ENCODE assay signal across 16 mouse cellular contexts in the genomic region with DNA sequence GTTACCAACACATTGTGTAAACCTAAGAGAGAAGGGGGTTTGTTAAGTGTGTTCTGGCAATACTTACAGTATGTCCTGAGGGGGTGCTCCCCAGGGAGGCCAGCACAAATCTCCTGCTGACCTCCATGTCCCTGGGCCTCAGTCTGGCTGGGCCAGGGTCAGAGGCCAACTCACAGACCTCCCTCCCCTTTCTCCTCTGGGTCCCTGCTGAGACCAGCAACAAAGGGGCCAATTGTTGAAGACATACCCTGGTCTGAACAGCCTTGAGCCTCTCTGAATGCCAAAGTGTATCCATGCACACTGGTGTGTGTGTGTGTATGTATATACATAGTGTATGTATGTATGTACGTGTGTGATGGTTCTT.
A peak's percentile ranks its signal among the peaks of the same experiment; 100 is the strongest.
DNase-seq lines count a peak whose midpoint lies in the region; ATAC-seq and TF ChIP-seq lines count a peak whose summit lies in the region.
"Had no signal": no experiment of that assay in that cellular context is flagged by ENCODE, and none has a peak within 500 bp of the region (broad histone marks: within the 10 kb centered on the region; RNA-seq: fewer than 3 reads in every experiment).

No protein-coding gene starts in this region.

- no peaks in the 10 kb centered on the region for H3K36me3 ChIP-seq in lung, embryonic 14.5 days (ENCODE audit: insufficient read depth)
- H3K36me3 ChIP-seq in embryonic facial prominence, embryonic 12.5 days, result no peaks in the 10 kb centered on the region
- H3K36me3 ChIP-seq in kidney, embryonic 16.5 days (ENCODE audit: insufficient read depth, low read length), result no peaks in the 10 kb centered on the region
- H3K36me3 ChIP-seq in neural tube, embryonic 11.5 days (ENCODE audit: control insufficient read depth, insufficient read depth, low read length), result no peaks in the 10 kb centered on the region
- H3K36me3 ChIP-seq: heart, embryonic 12.5 days; hindbrain, embryonic 13.5 days had no signal

- no peak overlapping the region for H3K4me2 ChIP-seq in lung, embryonic 14.5 days
- peak overlapping the region; percentile 5 for H3K4me2 ChIP-seq in embryonic facial prominence, embryonic 12.5 days (replicated peaks)
- no peak overlapping the region for H3K4me2 ChIP-seq in kidney, embryonic 16.5 days (replicated peaks; ENCODE audit: low read depth, low read length)
- H3K4me2 ChIP-seq in neural tube, embryonic 11.5 days (ENCODE audit: low read depth), result no peak overlapping the region
- H3K4me2 ChIP-seq: heart, embryonic 12.5 days; hindbrain, embryonic 13.5 days had no signal

- no peak overlapping the region; the same call in 1 of the 2 replicates for H3K9ac ChIP-seq in lung, embryonic 14.5 days
- no peak overlapping the region for H3K9ac ChIP-seq in embryonic facial prominence, embryonic 12.5 days
- H3K9ac ChIP-seq in kidney, embryonic 16.5 days (replicated peaks; ENCODE audit: low read length), result no peak overlapping the region
- no peak overlapping the region for H3K9ac ChIP-seq in neural tube, embryonic 11.5 days (ENCODE audit: low read length)
- H3K9ac ChIP-seq: heart, embryonic 12.5 days; hindbrain, embryonic 13.5 days had no signal

- H3K9me3 ChIP-seq in lung, embryonic 14.5 days (ENCODE audit: low read depth, low read length), result no peaks in the 10 kb centered on the region
- no peaks in the 10 kb centered on the region for H3K9me3 ChIP-seq in embryonic facial prominence, embryonic 12.5 days
- no peaks in the 10 kb centered on the region for H3K9me3 ChIP-seq in kidney, embryonic 16.5 days (ENCODE audit: low read length)
- no peaks in the 10 kb centered on the region for H3K9me3 ChIP-seq in neural tube, embryonic 11.5 days (ENCODE audit: control insufficient read depth, low read length)
- H3K9me3 ChIP-seq: heart, embryonic 12.5 days; hindbrain, embryonic 13.5 days had no signal

- WGBS in lung, embryonic 14.5 days, result 69% methylated on average over 1 of the region's 1 CpGs
- WGBS in embryonic facial prominence, embryonic 12.5 days, result 8% methylated on average over 1 of the region's 1 CpGs
- WGBS in kidney, embryonic 16.5 days, result 25% methylated on average over 1 of the region's 1 CpGs
- 6% methylated on average over 1 of the region's 1 CpGs for WGBS in neural tube, embryonic 11.5 days

- TF ChIP-seq CTCF in lung, embryonic 14.5 days (IDR thresholded peaks at IDR 0.05; ENCODE audit: low read depth), result no peak

- H3K27me3 ChIP-seq in lung, embryonic 14.5 days (ENCODE audit: insufficient read depth, low read length), result no peaks in the 10 kb centered on the region
- H3K27me3 ChIP-seq in embryonic facial prominence, embryonic 12.5 days, result 0 out of 2 replicates have a peak, but pooled peaks cover 8% of the 10 kb centered on the region
- H3K27me3 ChIP-seq in kidney, embryonic 16.5 days (ENCODE audit: insufficient read depth, low read length), result no peaks in the 10 kb centered on the region
- no peaks in the 10 kb centered on the region for H3K27me3 ChIP-seq in neural tube, embryonic 11.5 days (ENCODE audit: control insufficient read depth, insufficient read depth, low read length)

- 0 out of 2 replicates have a peak, but pooled peaks cover 5% of the 10 kb centered on the region for H3K4me1 ChIP-seq in lung, embryonic 14.5 days (ENCODE audit: insufficient read depth)
- peaks cover 47% of the 10 kb centered on the region for H3K4me1 ChIP-seq in embryonic facial prominence, embryonic 12.5 days
- peaks cover 35% of the 10 kb centered on the region for H3K4me1 ChIP-seq in kidney, embryonic 16.5 days (ENCODE audit: insufficient read depth, low read length)
- H3K4me1 ChIP-seq in neural tube, embryonic 11.5 days (ENCODE audit: control insufficient read depth, insufficient read depth, low read length), result peaks cover 14% of the 10 kb centered on the region

- H3K4me3 ChIP-seq in lung, embryonic 14.5 days (ENCODE audit: low read depth, low read length), result no peak overlapping the region
- no peak overlapping the region for H3K4me3 ChIP-seq in embryonic facial prominence, embryonic 12.5 days
- H3K4me3 ChIP-seq in kidney, embryonic 16.5 days (ENCODE audit: low read length), result no peak overlapping the region
- no peak overlapping the region for H3K4me3 ChIP-seq in neural tube, embryonic 11.5 days (ENCODE audit: low read depth, low read length)
- H3K4me3 ChIP-seq: heart, embryonic 12.5 days; hindbrain, embryonic 13.5 days had no signal

- H3K27ac ChIP-seq in lung, embryonic 14.5 days (ENCODE audit: low read depth), result peak overlapping the region; percentile 38; the same call in 1 of the 2 replicates
- H3K27ac ChIP-seq in embryonic facial prominence, embryonic 12.5 days, result peak overlapping the region; percentile 80
- H3K27ac ChIP-seq in kidney, embryonic 16.5 days (ENCODE audit: low read length), result peak overlapping the region; percentile 78
- no peak overlapping the region for H3K27ac ChIP-seq in neural tube, embryonic 11.5 days (ENCODE audit: low read depth, low read length)
- H3K27ac ChIP-seq: hindbrain, embryonic 13.5 days had no signal

- DNase-seq in lung, embryonic 14.5 days, result no peak
- DNase-seq in lung, postnatal 14 days, result no peak
- peak; percentile 56 for DNase-seq in neural tube, embryonic 11.5 days (ENCODE audit: low spot score)
- no peak for DNase-seq in adrenal gland, adult 2 months
- DNase-seq in spleen, adult 18-20 months, result no peak
- no peak for DNase-seq in adrenal gland, adult (ENCODE audit: inconsistent age in 2 of 2, low spot score in 1 of 2)
- DNase-seq: adrenal gland, adult 8-10 months; cerebellum, postnatal 10 days; gastrocnemius, postnatal 10 days; layer of hippocampus, adult 9-11 months; lung, adult 18-20 months; thymus, adult 18-20 months had no signal

- peak; percentile 45 for ATAC-seq in lung, embryonic 14.5 days (ENCODE audit: insufficient read depth)
- ATAC-seq in embryonic facial prominence, embryonic 12.5 days (ENCODE audit: insufficient number of reproducible peaks, insufficient read depth, low FRiP score, low TSS enrichment), result peak; percentile 72
- peak; percentile 68 for ATAC-seq in kidney, embryonic 16.5 days (ENCODE audit: low FRiP score, low TSS enrichment)
- ATAC-seq in neural tube, embryonic 11.5 days (ENCODE audit: insufficient read depth, low FRiP score, low TSS enrichment), result no peak
